Mouse (Mus musculus) spleen, adult 2 months (tissue): ENCODE results near the gene Fcho1.

Source experiments
- CTCF ChIP-seq: fragments of 200-500 bp; IDR thresholded peaks from 2 replicates; pipeline ENCODE4 v1.5.1; 2011; ENCODE audit warnings: mild to moderate bottlenecking, inconsistent platforms; ENCODE audit not compliant: insufficient read depth, insufficient read length, insufficient replicate concordance; ENCODE audit errors: extremely low read depth
- POLR2A ChIP-seq: fragments of 200-500 bp; IDR thresholded peaks from 2 replicates; pipeline ENCODE4 v1.6.1; 2011; ENCODE audit warnings: low read depth, low read length, inconsistent platforms

DNA sequence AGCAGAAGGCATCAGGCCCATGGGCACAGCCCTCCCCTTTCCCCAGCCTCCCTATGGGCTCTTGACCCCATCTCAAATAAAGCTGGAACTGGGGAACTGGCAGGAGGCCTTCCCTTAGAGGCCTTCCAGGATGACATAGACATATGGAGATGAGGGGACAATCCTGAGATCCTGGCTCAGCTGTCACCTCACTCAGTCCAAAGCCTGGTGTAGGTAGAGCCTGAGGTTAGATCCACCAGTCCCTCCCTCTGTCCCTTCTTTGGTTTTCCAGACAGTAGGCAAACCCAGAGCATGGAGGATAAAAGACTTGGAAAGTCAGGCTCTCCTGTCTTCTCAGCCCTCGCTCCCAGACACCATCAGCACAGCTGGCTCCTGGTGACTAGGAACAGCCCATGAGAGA is 58.7 kb downstream of the Fcho1 start:
- TF ChIP-seq POLR2A: no peak
- TF ChIP-seq CTCF: no peak
